Mouse (Mus musculus) retina, embryonic 14.5 days (tissue): Measurements from ENCODE around the gene Gxylt2.

Experiments used
- DNase-seq: peaks from one replicate; pipeline ENCODE4 v3.0.0-alpha.2; 2015; ENCODE audit warnings: low spot score

Gxylt2 gene

DNA sequence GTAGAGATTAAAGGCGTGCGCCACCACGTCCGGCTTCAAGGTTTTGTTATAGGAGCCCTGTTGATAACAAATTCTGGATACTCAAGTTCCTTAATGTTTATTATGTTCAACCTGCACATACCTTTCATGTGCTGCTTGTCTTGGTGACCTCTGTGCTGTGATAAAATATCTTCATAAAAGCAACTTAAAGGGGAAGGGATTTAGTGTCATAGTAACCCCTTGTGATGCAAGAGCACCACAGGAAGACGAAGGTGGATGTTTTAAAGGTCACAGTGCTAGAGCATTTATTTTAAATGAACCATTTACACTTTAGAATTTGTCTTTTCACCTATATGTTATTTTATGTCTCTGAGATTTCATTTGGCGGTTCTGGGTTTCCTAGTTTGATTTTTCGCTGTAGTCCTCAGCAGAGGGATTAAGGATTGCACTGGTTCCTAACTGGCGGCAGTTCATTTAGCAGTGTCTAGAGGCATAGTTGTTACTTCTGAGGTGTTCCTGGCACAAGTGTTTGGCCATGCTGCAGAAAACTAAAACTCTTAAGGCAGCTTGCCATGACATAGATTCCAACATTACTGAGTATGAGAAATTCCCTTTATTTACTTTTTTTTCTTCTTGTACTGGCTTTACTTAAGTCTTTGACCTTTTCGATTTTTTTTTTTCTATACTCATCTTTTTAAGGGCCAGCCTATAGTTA, 144.3 kb downstream of the Gxylt2 start:
- no peak for DNase-seq

DNA sequence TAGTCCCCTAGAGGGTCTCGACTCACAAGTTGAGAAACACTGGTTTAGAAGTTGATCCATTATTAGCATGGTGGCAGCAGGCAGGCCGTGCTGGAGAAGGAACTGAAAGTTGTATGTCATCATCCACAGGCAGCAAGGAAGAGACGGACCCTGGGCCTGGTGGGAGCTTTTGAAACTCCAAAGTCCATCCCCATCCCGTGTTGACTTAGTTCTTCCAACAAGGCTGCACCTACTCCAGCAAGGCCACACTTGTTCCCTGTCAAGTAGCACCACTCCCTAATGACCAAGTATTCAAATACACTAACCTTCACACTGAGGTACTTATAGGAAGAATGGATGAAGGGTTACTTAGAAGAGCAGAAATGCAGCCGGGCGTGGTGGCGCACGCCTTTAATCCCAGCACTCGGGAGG, 146.1 kb downstream of the Gxylt2 start:
- no peak for DNase-seq

DNA sequence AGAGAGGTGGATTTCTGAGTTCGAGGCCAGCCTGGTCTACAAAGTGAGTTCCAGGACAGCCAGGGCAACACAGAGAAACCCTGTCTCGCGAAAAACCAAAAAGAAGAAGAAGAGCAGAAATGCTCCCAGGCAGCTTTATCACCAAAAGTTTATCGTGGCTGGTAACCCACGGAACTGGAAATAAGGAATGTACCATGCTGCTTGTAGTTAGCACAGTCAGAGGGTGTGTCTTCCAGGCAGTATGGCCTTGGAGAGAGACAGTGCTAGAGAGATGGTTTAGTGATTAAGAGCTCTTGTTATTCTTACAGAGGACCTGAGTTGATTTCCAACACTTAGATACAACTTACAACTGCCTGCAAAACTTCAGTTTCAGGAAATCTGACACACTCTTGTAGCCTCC, 146.5 kb downstream of the Gxylt2 start:
- no peak for DNase-seq
